Mouse (Mus musculus) gastrocnemius, postnatal 10 days (tissue): ENCODE measurements around the gene Hspa4l. TPM values are rescaled to one million over a fixed set of nuclear protein-coding genes. Genes with fewer than 3 reads are reported as not detected.

Experiments
- DNase-seq: peaks from one replicate; pipeline ENCODE4 v3.0.0; 2021; ENCODE audit warnings: mixed read lengths
- long read RNA-seq, 2 experiments: library from polyadenylated mRNA; stranded (forward); transcript quantifications; one replicate each; pipeline ENCODE4 v2.0.0; 2021
- total RNA-seq, 2 experiments: library from RNA; stranded (reverse); gene quantifications; 2 replicates each; pipeline ENCODE4 v1.2.3; 2021

The Hspa4l gene
- 1 to 10 TPM; 7.3 to 9.0 TPM for total RNA-seq
- long read RNA-seq, experiment 1, full-length matches to known transcripts, result 6 of 6 reads
- long read RNA-seq, experiment 1, partial matches to known transcripts, result 0 of 6 reads
- long read RNA-seq, experiment 1, other reads (novel, unspliced or antisense), result 0 of 6 reads
- long read RNA-seq, experiment 2, full-length matches to known transcripts, result 6 of 6 reads
- long read RNA-seq, experiment 2, partial matches to known transcripts, result 0 of 6 reads
- long read RNA-seq, experiment 2, other reads (novel, unspliced or antisense), result 0 of 6 reads

DNA sequence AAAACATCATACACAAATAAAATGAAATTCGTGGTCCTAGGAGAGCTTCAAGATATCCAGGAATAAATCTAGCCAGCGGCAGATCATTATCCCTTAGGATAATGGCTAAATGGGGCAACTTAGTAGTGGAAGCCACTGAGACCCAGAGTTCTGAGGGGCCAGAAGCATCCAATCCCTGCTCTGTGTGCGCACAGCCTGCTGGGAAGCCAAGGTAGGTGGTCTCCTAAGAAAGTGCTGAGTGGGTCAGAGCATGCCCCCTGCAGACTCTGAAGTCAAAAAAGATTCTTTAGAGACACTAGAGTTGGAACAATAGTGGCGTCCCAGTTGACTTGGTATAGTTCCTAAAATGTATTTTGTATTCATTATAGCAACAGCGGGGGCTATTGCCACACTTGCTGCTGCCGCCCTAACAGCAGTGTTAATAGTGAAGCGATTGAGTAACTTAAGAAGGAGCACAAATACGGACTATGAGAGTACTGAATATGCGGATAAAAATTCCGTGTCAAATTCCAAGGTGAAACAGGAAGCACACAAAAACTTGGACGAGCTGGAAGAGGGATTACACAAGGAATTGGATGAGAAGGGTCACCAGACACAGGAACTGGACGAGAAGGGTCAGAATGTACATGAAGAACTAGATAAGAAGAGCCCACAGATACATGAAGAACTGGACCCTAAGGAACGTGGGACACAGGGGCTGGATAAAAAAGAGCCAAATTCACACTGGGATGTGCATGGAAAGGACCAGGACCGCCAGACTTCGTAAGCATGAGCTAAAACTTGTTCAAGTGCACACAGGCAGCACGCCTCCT, at the start of gene Hspa4l:
Gene Hspa4l (plus strand): TSS at position 472 of the 812 bp plus-strand sequence.
- DNase-seq, result no peak

DNA sequence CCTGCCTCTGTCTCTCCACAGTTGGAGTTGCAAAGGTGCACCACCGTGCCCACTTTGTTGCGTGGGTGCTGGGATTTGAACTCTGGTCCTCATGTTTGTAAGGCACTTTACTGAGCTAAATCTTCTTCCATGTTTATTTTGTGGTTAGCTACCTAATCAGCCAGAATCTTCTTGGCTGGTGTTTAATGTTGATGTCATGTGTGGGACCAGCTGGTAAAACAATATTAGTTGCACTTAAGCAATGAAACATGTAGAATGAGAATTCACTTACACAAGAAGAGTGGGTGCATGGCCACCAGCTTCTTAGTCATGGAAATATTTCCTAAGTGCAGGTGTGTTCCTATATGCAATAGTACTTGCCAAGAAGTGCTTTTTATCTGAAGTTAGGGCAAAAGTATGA, 49.1 kb upstream of the Hspa4l start:
- no peak for DNase-seq

DNA sequence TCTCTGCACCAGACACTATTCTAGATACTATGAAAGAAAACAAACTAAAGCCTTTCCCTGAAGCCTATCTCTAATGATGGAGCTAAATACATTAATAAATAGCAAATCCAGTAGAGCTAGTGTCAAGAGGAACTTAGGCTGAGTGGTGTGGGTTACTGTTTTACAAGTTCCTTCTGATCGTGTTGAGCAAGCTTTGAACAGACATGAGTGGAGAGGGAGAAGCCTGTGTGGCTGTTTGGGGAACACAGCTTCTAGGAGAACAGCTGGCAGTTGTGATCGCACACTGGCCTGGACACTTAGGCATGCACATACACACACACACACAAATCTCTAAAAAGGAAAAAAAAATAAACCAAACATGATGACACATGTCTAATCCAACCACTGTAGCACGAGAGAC, 45.5 kb upstream of the Hspa4l start:
- no peak for DNase-seq

DNA sequence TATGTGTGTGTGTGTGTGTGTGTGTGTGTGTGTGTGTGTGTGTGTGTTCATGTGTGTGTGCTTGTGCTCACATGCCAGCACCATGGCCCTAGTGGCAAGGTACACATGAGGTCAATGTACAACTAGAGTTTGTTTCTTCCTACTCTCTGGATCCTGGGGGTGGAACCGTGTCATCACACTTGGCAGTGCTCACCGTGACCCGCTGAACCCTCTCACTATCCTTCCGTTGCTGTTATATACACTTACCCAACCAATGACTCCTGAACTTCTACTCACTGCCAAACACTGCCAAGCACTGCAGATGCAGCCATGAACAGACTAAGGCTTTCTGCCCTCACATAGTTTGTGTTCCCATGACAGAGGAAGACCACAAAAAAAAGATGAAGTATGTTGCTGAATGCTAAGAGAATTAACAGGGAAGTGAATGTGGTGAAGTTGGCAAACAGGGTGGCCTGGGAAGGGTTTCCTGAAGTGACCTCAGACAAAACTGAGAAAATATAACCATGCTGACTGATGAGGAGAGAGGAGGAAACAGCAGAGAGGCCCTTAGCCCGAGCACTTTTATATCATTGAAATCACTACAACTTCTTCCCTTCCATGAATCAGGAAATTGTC, 39.4 kb upstream of the Hspa4l start:
- no peak for DNase-seq

DNA sequence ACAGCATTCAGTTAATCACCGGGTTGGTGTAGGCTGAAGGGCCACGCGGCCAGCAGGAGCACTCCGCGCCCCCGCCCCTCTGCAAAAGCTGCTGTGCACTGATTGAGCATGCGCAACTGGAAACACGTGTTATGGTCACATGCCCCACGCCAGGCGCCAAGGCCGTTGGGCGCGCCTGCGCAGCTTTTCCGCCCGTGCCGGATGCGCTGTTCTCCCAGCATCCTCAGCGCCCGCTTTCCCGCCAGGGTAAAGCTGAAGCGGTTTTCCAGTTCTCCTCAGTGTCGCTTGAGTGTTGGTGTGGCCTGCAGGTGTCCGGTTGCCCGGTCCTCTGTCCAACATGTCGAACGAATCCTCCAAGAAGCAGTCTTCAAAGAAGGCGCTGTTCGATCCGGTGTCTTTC, 35.6 kb upstream of the Hspa4l start, which contains the start of gene Slc25a31:
Gene Slc25a31 (plus strand): TSS at position 201 of the 400 bp plus-strand sequence.
- DNase-seq, result no peak

DNA sequence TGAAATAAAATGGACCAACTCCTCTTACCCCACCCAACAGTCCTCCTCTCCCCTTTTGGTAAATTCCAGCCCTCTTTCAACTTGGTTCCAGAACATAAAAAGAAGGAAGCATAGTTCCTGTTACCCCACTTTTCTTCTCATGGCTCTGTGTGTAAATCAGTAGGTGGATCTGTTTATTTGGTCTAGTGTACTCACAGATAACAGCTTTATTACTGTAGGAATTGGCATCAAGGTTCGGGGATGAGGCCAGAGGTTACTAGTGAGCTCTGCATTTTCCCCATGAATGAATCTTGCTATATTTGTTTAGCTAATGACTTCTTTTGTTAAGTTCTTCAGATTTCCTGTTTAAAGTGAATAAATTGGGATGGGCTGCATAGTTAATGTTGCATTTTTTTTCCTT, 28.2 kb upstream of the Hspa4l start:
- DNase-seq, result no peak

DNA sequence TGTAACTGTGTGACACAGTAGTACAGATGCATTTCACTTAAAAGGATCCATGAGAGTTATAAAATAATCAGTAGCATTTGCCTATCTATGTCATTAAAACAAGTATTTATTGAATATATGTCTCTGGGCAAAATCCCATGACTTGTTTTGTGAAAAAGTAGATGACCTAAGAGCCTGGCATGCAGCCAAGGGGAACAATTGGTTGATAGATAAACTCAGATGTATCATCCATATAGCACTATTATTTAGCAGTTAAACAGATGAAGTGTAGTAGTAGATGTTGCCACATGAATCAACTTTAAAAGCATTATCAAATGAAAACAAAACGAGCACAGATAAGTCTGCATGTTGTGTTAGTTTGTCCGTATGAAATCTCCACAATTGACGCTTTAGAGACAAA, 25.3 kb upstream of the Hspa4l start:
- no peak for DNase-seq

DNA sequence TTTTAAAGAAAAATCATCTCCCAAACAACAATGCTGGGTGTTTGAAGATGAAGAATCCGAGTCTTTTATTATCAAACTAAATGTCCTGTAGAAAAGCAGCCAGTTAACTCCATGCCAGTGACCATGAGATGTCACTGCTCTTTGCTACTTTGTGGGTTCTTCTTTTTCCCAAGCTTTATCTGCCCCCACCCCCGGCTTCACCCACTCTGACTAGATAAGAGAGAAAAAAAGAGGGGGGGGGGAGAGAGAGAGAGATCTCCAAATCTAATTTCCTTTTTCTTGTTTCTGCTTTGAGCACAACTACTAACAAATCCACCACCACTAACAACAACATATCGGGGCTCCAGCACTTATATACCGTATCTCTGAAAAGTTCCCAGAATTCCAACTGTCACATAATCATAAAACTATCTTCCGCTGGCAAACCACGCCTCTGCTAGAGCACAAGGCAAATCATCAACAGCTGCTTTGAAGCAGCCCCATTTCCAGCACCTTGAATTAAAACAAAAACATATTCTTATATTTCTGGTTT, 5.8 kb upstream of the Hspa4l start:
- no peak for DNase-seq

DNA sequence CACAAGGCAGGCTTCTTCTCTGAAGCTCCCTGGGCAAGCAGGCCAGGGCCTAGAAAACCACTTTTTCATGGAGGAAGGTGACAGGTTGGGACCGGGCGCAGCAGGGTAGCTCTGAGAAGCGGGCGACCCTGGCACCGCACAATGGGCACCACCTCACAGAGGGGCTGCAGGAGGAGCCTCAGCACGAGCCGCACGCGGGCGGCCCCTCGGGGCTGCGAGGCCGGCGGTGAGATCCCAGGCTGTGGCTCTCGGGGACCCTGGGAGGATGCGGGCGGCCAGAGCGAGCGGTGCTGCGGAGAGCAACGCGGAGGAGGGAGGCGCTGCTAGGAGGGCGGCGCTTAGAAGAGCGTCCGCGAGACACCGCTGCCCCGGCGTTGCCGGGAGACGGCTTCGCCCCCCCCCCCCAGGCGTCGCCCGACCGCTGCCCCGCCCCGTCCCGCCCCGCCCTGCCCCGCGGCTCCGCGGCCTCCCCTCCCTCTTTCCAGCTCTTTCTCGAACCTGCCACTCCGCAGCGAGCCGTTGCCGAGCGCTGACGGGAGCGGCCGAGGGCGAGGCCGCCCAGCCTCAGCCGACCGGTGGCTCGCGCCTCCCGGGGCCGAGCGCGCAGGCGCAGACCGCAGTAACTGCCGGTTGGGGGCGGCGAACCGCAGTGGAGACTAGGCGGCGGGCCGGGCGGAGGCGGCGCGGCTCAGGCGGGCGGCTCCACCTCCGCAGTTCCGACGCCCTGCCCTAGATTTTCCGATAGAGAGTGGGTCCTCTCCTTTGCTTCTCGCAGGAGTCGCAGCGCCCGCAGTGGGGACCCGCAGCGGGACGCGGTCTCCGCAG, 753 bp downstream of the Hspa4l start:
- DNase-seq, result peak; percentile 93

DNA sequence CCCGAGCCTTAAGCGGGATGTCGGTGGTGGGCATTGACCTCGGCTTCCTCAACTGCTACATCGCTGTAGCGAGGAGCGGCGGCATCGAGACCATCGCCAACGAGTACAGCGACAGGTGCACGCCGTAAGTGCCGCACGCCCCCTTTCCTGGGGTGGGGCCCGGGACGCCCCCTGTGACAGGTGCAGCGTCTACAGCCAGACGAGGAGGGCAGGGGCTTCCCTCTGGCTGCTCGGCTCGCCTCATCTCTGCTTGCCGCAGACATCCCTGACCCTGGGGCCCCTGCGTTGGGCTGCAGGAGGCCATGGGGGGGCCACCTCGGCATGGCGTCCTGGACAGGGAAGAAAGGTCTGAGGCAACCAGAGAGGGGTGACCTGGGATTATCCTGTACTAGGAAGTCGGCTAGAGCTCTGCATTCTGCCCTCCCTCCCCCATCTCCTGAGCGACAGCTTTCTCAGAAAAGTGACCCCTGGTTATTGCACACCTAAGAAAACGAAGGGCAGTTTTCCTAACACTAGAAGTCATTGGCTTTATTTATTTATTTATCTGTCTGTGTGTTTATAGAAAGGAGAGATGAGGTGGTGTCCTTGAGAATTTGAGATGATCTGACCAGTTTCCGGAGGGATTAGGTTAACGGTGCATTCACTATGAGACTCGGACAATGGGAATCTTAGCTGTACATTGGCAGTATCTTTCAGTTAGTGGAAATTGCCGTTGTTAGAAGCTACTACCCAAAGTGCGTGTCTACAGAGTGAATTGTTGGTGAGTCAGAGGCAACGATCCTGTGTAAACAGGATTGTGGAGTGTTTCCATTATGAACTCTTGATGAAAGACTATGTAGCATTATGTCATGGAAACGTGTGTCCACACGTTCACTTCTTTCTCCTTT, 1.6 kb downstream of the Hspa4l start:
- no peak for DNase-seq

DNA sequence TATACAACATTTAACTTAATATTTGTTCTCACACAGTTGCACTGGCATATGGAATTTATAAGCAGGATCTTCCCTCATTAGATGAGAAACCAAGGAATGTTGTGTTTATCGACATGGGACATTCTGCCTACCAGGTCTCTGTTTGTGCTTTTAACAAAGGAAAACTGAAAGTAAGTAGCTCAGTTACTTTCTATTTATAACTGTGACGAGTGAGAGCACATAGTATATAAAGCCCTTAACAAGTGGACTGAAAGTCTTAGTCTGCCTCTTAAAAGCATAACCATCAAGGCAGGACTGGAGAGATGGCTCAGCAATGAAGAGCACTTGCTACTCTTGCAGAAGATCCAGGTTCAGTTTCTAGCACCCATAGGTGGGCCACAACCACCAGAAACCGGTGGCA, 16.5 kb downstream of the Hspa4l start:
- no peak for DNase-seq

DNA sequence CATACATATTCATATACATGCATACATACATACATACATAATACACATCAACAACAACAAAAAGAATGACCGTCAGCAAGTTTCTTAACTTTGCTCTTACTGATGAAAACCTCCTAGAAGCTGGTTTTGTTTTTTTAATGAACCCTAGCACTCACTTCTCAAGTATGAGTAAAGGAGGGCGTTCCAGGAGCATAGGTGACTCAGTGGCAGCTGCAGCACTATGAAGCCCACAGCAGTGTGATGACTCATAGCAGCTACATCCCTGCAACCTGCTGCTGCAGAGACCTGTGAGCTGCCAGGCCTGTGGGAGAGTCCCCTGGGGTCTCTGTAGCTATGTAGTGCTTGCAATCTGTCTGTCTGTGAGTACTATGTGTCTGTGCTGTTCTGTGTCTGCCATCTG, 17.0 kb downstream of the Hspa4l start:
- DNase-seq, result no peak

DNA sequence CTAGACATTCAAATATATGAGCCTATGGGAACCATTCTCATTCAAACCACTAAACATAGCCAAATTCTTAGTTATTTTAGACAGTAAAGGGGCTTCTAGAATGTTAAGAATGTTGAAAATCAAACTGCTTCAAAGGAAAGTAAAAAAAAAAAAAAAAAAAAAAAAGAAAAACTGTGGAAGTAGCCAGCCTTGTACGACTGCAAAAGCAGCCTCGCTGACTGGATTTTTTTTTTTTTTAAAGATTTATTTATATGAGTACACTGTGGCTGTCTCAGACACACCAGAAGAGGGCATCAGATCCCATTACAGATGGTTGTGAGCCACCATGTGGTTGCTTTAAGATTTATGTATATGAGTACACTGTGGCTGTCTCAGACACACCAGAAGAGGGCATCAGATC, 49.5 kb downstream of the Hspa4l start:
- DNase-seq, result no peak

DNA sequence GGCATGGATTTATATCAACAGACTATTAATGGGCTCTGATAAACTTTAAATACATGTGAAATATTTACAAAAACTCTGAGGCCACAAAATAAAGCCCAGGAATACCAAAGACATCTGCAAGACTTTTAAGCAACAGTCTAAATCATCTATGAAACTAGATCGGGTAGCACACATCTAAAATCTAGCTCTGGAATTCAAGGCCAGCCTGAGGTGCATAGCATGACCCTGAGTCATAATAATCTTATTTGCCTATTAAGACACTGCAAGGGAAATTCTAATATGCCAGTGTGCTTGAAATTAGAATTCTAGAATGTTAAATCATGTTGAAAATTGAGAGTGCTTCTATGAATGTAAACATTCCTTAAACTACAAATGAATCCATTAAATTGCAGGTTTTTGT, 53.8 kb downstream of the Hspa4l start:
- DNase-seq, result no peak

DNA sequence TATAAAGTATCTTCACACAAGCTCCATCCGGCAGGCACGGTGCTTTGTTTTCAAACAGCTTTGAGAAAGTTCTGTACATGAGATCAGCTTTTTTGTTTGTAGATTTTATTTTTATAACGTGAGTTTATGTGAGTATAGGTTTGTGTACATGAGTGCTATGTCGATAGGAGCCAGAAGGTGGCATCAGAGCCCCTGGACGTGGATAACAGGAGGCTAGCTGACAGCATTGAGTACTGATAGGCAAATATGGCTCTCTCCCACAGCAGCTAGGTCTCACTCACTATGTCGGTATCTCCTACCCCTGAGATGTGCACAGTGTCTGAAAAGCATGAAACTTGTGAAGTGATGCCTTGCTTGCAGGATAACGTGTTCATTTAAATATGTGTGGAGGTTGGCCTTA, 54.2 kb downstream of the Hspa4l start:
- DNase-seq, result no peak

DNA sequence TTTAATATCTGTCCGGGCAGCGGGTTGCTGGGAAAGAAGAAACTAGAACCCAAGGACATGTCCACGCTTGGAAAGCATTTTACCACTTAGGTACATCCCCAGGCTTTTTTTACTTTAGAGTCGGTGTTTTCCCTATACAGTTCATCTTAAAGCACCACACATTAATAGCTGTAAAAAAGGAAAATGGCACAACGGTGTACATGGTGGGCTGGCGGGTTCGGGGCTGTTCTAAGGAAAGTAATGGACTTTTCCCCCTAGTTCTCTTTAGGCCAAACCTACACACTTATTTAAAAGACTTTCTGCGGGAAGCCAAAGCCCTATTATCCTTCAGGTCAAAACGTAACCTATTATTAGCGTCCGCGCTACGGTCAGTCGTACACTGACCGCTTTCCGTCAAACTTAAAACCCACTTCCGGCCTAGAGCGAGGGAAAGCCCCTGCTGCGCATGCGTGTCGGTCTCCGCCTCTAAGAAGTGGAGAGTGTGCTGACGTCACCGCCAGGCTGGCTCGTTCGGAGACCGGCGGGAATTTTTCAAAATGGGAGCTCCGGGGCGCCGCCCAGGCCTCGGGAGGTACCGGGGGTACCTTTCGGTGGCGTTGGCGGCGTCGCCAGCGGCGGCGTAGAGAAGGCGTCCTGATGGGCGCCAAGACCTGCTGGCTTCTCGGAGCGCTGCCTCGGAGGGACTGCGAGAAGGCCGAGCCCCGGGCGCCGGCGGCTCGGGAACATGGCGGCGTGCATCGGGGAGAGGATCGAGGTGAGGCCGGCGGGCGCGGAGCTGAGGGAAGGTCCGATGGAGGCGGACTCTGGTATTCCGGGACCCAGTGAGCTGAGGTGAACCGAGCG, 55.5 kb downstream of the Hspa4l start, which contains the start of gene Plk4:
Gene Plk4 (plus strand): TSS at position 490 of the 843 bp plus-strand sequence.
- DNase-seq, result peak; percentile 98

DNA sequence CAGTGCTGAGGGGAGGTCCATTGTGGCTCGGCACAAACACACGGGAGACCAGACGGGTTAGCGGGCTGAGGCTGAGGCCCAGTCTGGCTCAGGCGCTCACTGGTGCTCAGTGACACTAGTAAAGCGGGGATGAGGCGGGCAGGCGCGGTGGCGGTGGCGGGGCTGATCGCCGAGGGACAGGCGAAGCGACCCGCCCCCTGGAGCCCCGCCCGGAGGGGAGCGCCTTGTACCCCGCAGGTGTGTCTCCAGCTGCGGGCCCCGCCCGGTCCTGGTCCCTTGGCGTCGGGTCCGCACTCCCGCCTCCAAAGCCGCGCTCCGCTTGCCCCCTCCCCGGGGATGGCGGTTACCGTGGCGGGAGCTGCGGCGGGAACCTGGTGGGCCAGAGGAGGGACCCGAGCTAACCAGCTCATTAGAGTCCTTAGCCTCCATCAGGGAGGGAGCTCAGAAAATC, 56.1 kb downstream of the Hspa4l start:
- peak; percentile 53 for DNase-seq

DNA sequence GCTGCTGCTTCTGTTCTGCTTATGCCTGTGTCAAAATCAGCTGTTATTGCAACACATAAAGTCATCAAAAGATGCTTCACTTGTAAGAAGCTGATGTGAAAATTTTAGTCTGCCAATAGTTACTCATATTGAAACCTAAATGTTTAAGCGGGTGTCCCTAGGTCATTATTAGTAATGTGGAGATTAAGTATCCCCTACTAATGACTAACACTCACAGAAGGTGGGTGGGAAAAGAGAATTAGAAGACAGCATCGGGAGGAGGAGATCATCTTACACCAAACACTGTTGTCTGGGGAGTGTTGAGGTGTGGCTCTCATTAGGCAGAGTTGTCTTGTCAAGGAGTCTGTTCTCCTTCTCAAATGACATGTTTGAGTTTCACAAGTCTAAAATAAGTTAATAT, 62.6 kb downstream of the Hspa4l start:
- DNase-seq, result no peak

DNA sequence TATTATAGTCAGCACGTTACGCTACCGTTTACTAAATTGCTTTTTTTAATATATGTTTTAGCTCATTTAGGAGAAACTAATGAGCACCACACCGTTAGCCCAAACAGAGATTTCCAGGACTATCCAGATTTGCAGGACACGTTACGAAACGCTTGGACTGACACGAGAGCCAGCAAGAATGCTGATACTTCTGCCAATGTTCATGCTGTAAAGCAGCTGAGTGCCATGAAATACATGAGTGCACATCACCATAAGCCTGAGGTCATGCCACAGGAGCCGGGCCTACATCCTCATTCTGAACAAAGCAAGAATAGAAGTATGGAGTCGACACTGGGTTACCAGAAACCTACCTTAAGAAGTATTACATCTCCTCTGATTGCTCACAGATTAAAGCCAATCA, 64.4 kb downstream of the Hspa4l start:
- no peak for DNase-seq

DNA sequence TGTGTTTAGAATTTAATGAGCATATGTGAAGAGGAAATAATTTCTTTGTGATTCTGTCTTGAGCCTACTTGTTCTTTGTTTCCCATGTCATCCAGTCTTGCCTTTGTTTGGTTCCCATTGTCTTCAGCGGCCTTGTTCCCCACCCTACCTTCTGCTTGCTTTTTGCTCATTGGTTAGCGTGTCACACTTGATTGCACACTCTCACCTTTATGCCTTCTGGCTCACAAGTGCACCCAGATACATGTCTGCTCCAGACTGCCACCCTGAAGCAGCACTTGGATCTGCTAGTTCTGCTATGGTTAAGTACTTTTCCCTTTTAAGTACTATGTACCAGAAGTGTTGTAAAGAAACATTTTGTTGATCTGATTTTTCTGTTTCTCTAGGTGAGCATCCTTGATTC, 65.6 kb downstream of the Hspa4l start:
- no peak for DNase-seq
